10 mouse cellular contexts compared by ENCODE assay signal in genomic region chr5:107789492-107789891, GRCm38 (mm10). TPM values are rescaled to one million over a fixed set of nuclear protein-coding genes. Genes with fewer than 3 reads are reported as not detected.
DNase-seq lines count a peak whose midpoint lies in the region; TF ChIP-seq lines count a peak whose summit lies in the region.
"Had no signal": no experiment of that assay in that cellular context is flagged by ENCODE, and none has a peak within 500 bp of the region (broad histone marks: within the 10 kb centered on the region; RNA-seq: fewer than 3 reads in every experiment).

No protein-coding gene starts in this region.

- no peak overlapping the region for H3K4me3 ChIP-seq in E14TG2a.4 (replicated peaks; ENCODE audit: low read length)

- peaks cover 26% of the 10 kb centered on the region for H3K36me3 ChIP-seq in E14TG2a.4 (ENCODE audit: insufficient read depth, low read length)

- no peaks in the 10 kb centered on the region for H3K4me1 ChIP-seq in E14TG2a.4 (replicated peaks; ENCODE audit: low read depth, low read length)

- DNase-seq in adrenal gland, postnatal 14 days = peak; percentile 11
- no peak for DNase-seq in adrenal gland, adult 2 months
- peak; percentile 28 for DNase-seq in kidney, postnatal 14 days
- DNase-seq in kidney, adult 11 months = no peak
- peak; percentile 43 for DNase-seq in kidney, postnatal 4 days
- DNase-seq in frontal cortex, postnatal 10 days (ENCODE audit: low spot score in 2 of 2) = no peak
- DNase-seq in ovary, adult 18-20 months (ENCODE audit: low spot score) = no peak

- H3K27me3 ChIP-seq in E14TG2a.4 (ENCODE audit: insufficient read depth, low read length) = no peaks in the 10 kb centered on the region

- 0 out of 2 replicates have a peak, but pooled peaks have one; percentile 13 for TF ChIP-seq CTCF in E14TG2a.4 (conservative IDR thresholded peaks at IDR 0.05; ENCODE audit: low read length)

- H3K9me3 ChIP-seq in E14TG2a.4 (ENCODE audit: low read length) = no peaks in the 10 kb centered on the region

RNA-seq across cellular contexts. Expression of gene Ube2d2b, which starts 40.4 kb away (rescaled TPM):
- total RNA-seq in adrenal gland, postnatal 14 days (2021) = not detected in 2 replicates
- not detected for total RNA-seq in adrenal gland, adult 2 months (2021)
- polyA plus RNA-seq in adrenal gland, adult 2 months (2012; rRNA removed) = not detected in 2 replicates
- total RNA-seq: monocyte, adult 5-6 weeks had no signal
- polyA plus RNA-seq: large intestine, adult 2 months had no signal

Comparison
In these comparisons a context has a peak if more than half of its experiments do, and no peak if none do; other contexts are left out.
1. DNase-seq: peak in adrenal gland, postnatal 14 days (single experiment), kidney, postnatal 14 days (single experiment) and kidney, postnatal 4 days (2 of 2); none in adrenal gland, adult 2 months (single experiment), kidney, adult 11 months (single experiment), frontal cortex, postnatal 10 days (0 of 2) and ovary, adult 18-20 months (single experiment).